Mouse (Mus musculus) embryonic facial prominence, embryonic 14.5 days (tissue): ENCODE results near the gene Rnf214. TPM values are rescaled to one million over a fixed set of nuclear protein-coding genes. Genes with fewer than 3 reads are reported as not detected.
A peak's percentile ranks its signal among the peaks of the same experiment; 100 is the strongest.

ENCODE experiments used
- ATAC-seq: fragments of 200-750 bp; cut with Nextera tagmentation; 2 replicates; pipeline ENCODE4 v1.8.0; 2017; ENCODE audit warnings: low read depth, moderate number of reproducible peaks, moderate TSS enrichment
- DNase-seq: peaks from one replicate; pipeline ENCODE4 v3.0.0-alpha.2; 2015; ENCODE audit warnings: low spot score
- H3K27ac ChIP-seq: fragments of 300-500 bp; sonication (generic); replicated peaks from 2 replicates; pipeline ENCODE4 v1.5.1; 2014; ENCODE audit warnings: low read depth, mild to moderate bottlenecking, low read length, moderate library complexity
- H3K27me3 ChIP-seq: fragments of 300-500 bp; sonication (generic); replicated peaks from 2 replicates; pipeline ENCODE4 v1.6.1; 2014; ENCODE audit warnings: low read length; ENCODE audit not compliant: control insufficient read depth, insufficient read depth
- H3K36me3 ChIP-seq: fragments of 300-500 bp; sonication (generic); 2 replicates; pipeline ENCODE4 v1.6.1; 2014; ENCODE audit warnings: low read length, mixed read lengths; ENCODE audit not compliant: control insufficient read depth, insufficient read depth
- H3K4me1 ChIP-seq: fragments of 300-500 bp; sonication (generic); 2 replicates; pipeline ENCODE4 v1.6.1; 2014; ENCODE audit warnings: antibody characterized with exemption, low read length; ENCODE audit not compliant: control insufficient read depth, insufficient read depth
- H3K4me2 ChIP-seq: fragments of 300-500 bp; sonication (generic); 2 replicates; pipeline ENCODE4 v1.6.1; 2014; ENCODE audit warnings: low read depth, mild to moderate bottlenecking, low read length, moderate library complexity, mixed read lengths
- H3K4me3 ChIP-seq: fragments of 300-500 bp; sonication (generic); 2 replicates; pipeline ENCODE4 v1.5.1; 2014; ENCODE audit warnings: low read depth, mild to moderate bottlenecking, low read length
- H3K9ac ChIP-seq: fragments of 300-500 bp; sonication (generic); 2 replicates; pipeline ENCODE4 v1.6.1; 2014; ENCODE audit warnings: low read depth, mild to moderate bottlenecking, low read length, moderate library complexity, mixed read lengths
- H3K9me3 ChIP-seq: fragments of 300-500 bp; sonication (generic); 2 replicates; pipeline ENCODE4 v1.6.1; 2016; ENCODE audit warnings: low read length; ENCODE audit not compliant: control insufficient read depth
- whole genome bisulfite sequencing: fragments of 180-500 bp; shearing (Covaris S2); extraction: QIAGEN DNeasy Blood & Tissue Kit; methylation state at CpG from one replicate; pipeline ENCODE4 v1.1.7; 2014; 5-methylcytosine and 5-hydroxymethylcytosine counted together
- polyA plus RNA-seq: library from polyadenylated mRNA; unstranded; fragments of >200 nt; fragmentation: Nextera tagmentation; extraction: Ambion mirVana; gene quantifications from 2 replicates; pipeline ENCODE4 v1.2.1, GENCODE M21; 2014

Rnf214 gene
- polyA plus RNA-seq, 1 experiment from 2014 or later = 47.7 TPM

GRCm38 (mm10) chr9:45946182-45946871, 39.6 kb upstream of the Rnf214 start:
- H3K27me3 ChIP-seq = no peaks in the 10 kb centered on the region
- no peaks in the 10 kb centered on the region for H3K9me3 ChIP-seq
- 86% methylated on average over 16 of the region's 16 CpGs for WGBS
- DNase-seq (no peak), ATAC-seq (no peak)
- no peak overlapping the region for H3K4me3 ChIP-seq
- H3K27ac ChIP-seq = no peak overlapping the region
- H3K36me3 ChIP-seq = peaks cover 99% of the 10 kb centered on the region
- H3K4me2 ChIP-seq = no peak overlapping the region
- H3K4me1 ChIP-seq = no peaks in the 10 kb centered on the region
- no peak overlapping the region for H3K9ac ChIP-seq

- Histone ChIP-seq H3K4me2 (no peak overlapping the region), H3K36me3 (peaks cover 99% of the 10 kb centered on the region), H3K27ac (no peak overlapping the region), H3K27me3 (no peaks in the 10 kb centered on the region), H3K4me3 (no peak overlapping the region), H3K4me1 (no peaks in the 10 kb centered on the region), H3K9ac (no peak overlapping the region), H3K9me3 (no peaks in the 10 kb centered on the region)
- ATAC-seq = no peak
- DNase-seq = no peak
- 87% methylated on average over 13 of the region's 13 CpGs for WGBS
Measured at GRCm38 (mm10) chr9:45945721-45946120, 39.0 kb upstream of the Rnf214 start.

- DNase-seq (no peak), ATAC-seq (no peak)
- H3K4me2 ChIP-seq = no peak overlapping the region
- H3K4me1 ChIP-seq = no peaks in the 10 kb centered on the region
- peaks cover 92% of the 10 kb centered on the region for H3K36me3 ChIP-seq
- no peak overlapping the region for H3K4me3 ChIP-seq
- no peaks in the 10 kb centered on the region for H3K9me3 ChIP-seq
- no peaks in the 10 kb centered on the region for H3K27me3 ChIP-seq
- H3K27ac ChIP-seq = no peak overlapping the region
- H3K9ac ChIP-seq = no peak overlapping the region
- WGBS = 85% methylated on average over 13 of the region's 13 CpGs
Measured at GRCm38 (mm10) chr9:45944506-45945400, 38.0 kb upstream of the Rnf214 start.

- Histone ChIP-seq H3K27ac (no peak overlapping the region), H3K4me2 (no peak overlapping the region), H3K36me3 (peaks cover 90% of the 10 kb centered on the region), H3K27me3 (no peaks in the 10 kb centered on the region), H3K4me1 (no peaks in the 10 kb centered on the region), H3K9me3 (no peaks in the 10 kb centered on the region), H3K9ac (no peak overlapping the region), H3K4me3 (no peak overlapping the region)
- WGBS = 88% methylated on average over 8 of the region's 8 CpGs
- DNase-seq = no peak
- ATAC-seq = peak; percentile 28; the same call in 1 of the 2 replicates
Measured at GRCm38 (mm10) chr9:45943628-45944505, 37.2 kb upstream of the Rnf214 start.

- no peak overlapping the region for H3K9ac ChIP-seq
- no peak overlapping the region for H3K4me2 ChIP-seq
- 91% methylated on average over 8 of the region's 8 CpGs for WGBS
- no peak overlapping the region for H3K4me3 ChIP-seq
- H3K9me3 ChIP-seq = no peaks in the 10 kb centered on the region
- no peaks in the 10 kb centered on the region for H3K27me3 ChIP-seq
- DNase-seq (no peak), ATAC-seq (no peak)
- no peaks in the 10 kb centered on the region for H3K4me1 ChIP-seq
- H3K36me3 ChIP-seq = peaks cover 88% of the 10 kb centered on the region
- no peak overlapping the region for H3K27ac ChIP-seq
Measured at GRCm38 (mm10) chr9:45942916-45943315, 36.2 kb upstream of the Rnf214 start.

GRCm38 (mm10) chr9:45942464-45942863, 35.8 kb upstream of the Rnf214 start:
- Histone ChIP-seq H3K27me3 (no peaks in the 10 kb centered on the region), H3K9ac (no peak overlapping the region), H3K4me1 (no peaks in the 10 kb centered on the region), H3K9me3 (no peaks in the 10 kb centered on the region), H3K4me3 (no peak overlapping the region), H3K4me2 (no peak overlapping the region), H3K27ac (no peak overlapping the region), H3K36me3 (peaks cover 83% of the 10 kb centered on the region)
- DNase-seq (no peak), ATAC-seq (0 out of 2 replicates have a peak, but pooled peaks have one; percentile 12)
- 89% methylated on average over 14 of the region's 16 CpGs for WGBS

- H3K36me3 ChIP-seq = peaks cover 73% of the 10 kb centered on the region
- no peak overlapping the region for H3K4me3 ChIP-seq
- no peaks in the 10 kb centered on the region for H3K27me3 ChIP-seq
- no peak overlapping the region for H3K27ac ChIP-seq
- no peaks in the 10 kb centered on the region; the same call in 1 of the 2 replicates for H3K4me1 ChIP-seq
- ATAC-seq (no peak), DNase-seq (peak; percentile 14)
- 65% methylated on average over 14 of the region's 18 CpGs for WGBS
- no peak overlapping the region for H3K9ac ChIP-seq
- H3K4me2 ChIP-seq = no peak overlapping the region
- H3K9me3 ChIP-seq = no peaks in the 10 kb centered on the region
Measured at GRCm38 (mm10) chr9:45941329-45941888, 34.7 kb upstream of the Rnf214 start.

- ATAC-seq (no peak), DNase-seq (no peak)
- Histone ChIP-seq H3K4me1 (no peaks in the 10 kb centered on the region; the same call in 1 of the 2 replicates), H3K9ac (no peak overlapping the region), H3K4me2 (no peak overlapping the region), H3K36me3 (peaks cover 57% of the 10 kb centered on the region), H3K4me3 (no peak overlapping the region), H3K27me3 (no peaks in the 10 kb centered on the region), H3K27ac (no peak overlapping the region), H3K9me3 (no peaks in the 10 kb centered on the region)
- WGBS = 89% methylated on average over 6 of the region's 6 CpGs
Measured at GRCm38 (mm10) chr9:45939794-45940193, 33.1 kb upstream of the Rnf214 start.
